Mouse (Mus musculus) ovary, postnatal 36 days (tissue): ENCODE results near the gene Baz1a.
"Not testable (repeated sequence)": the region's sequence is repeated elsewhere in the genome, so short reads cannot be mapped to it uniquely, and the experiment has no call there.

Experiments
- DNase-seq: peaks from one replicate; pipeline ENCODE4 v3.0.0; 2022; ENCODE audit warnings: low spot score, mixed read lengths

The Baz1a gene

DNA sequence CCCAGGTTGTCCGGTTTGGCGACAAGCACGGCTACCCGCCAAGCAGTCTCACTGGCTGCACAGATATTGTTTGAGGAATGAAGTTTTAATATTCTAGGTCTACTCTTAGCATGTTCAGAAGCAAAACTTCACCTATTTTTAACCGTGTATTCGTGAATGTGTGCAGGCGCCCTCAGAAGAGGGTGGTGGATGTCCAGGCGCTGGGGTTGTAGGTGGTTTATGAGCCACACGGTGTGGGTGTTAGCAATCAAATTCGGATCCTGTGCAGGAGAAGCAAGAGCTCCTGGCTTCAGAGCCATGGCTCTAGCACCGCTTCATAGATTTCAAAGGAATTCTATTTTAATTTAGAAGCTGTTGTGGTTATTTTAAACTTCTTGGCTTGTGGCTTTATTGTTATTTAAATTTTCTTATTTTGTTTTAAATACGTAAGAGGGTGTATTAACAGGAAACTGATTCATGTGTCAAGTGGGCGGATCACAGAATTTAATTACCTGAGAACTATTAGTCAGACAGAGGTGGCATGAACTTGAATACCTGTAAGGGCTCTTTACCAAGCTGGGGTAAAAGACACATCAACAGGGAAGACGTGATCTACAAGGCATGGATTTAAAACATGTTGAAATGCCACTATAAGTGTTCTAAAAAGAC, 6.7 kb downstream of the Baz1a start:
- no peak for DNase-seq

DNA sequence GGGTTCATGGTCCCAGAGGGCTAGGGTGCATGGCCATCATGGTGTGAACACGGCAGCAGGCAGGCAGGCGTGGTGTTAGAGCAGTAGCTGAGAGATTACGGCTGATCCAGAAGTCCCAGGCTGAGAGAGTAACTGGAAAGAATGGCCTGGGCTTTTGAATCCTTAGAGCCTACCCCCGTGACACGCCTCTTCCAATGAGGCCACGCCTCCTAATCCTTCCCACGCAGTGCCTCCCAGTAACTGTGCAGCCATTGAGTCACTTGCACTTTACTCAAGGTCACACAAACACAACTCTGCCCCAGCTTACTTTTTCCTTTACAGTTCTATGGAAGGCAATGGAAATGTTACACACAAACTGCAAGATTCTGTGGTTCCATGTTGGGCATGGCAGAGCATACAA, 8.1 kb downstream of the Baz1a start:
- DNase-seq, result no peak

DNA sequence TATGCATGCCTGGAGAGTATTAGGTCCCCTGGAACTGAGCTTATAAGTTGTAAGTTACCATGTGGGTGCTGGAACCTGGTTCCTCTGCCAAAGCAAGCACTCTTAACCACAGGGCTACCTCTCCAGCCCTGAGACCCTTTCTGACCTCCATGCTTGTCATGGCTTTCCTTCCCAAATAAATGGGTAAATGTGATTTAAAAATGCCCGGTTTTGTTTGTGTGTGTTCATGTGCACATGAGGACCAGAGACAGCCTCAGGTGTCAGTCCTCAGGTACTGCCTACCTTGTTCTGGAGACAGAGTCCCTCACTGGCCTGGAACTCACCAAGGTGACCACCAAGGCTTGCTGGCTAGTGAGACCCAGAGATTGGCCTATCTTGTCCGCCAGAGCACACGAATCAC, 9.8 kb downstream of the Baz1a start:
- no peak for DNase-seq

- no peak for DNase-seq
Measured at GRCm38 (mm10) chr12:55003843-55004242, 10.3 kb downstream of the Baz1a start.

- DNase-seq, result not testable (repeated sequence)
Measured at GRCm38 (mm10) chr12:55002532-55002931, 11.6 kb downstream of the Baz1a start.

DNA sequence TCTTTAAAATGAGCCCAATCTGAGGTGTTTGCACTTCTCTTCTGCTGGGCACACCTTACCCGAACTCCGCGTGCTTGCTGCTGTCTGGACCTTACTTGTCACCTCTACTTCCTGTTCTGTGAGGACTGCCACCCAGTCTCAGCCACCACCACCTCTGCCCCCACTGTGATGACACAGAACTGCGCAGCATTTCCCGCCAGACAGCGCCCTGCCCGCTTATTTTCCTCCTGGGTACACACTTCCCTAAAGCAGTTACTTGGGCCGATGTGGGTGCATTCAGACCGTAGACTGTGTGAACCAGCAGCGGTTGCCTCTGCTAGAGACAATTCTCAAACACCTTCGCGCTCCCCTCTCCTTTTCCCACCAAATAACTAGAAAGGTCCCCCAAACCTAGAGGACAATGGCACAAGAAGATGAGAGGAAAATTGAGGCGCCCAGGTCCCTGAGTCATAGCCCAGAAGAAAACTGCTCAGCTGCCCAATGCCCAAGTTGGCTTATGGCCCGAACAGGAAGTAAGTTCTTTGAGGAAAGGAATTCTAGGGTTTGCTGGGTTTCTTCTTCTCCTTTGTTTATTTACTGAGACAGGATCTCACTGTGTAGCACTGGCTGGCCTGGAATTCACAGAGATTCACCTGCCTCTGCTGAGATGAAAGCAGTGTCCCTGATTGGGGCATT, 15.0 kb downstream of the Baz1a start:
- no peak for DNase-seq

DNA sequence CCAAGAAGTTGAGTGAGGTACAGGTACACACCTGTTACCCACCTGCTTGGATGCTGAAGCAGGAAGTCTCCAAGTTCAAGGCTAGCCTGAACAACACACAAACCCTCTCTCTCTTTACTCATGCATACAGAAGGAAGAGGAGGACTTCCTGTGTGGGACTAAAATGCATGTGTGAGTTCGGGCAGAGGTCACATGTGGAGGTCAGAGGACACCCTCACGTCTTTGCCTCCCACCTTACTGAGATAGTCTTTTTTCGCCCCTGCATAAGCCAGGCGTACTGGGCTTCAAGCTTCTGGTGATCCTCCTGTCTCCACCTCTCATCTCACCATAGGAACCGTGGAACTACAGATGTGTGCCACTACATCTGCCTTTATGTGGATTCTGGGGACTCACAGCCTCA, 15.7 kb downstream of the Baz1a start:
- DNase-seq, result no peak

GRCm38 (mm10) chr12:54996979-54997474, 17.1 kb downstream of the Baz1a start:
- no peak for DNase-seq

- no peak for DNase-seq
Measured at GRCm38 (mm10) chr12:54995965-54996364, 18.2 kb downstream of the Baz1a start.

DNA sequence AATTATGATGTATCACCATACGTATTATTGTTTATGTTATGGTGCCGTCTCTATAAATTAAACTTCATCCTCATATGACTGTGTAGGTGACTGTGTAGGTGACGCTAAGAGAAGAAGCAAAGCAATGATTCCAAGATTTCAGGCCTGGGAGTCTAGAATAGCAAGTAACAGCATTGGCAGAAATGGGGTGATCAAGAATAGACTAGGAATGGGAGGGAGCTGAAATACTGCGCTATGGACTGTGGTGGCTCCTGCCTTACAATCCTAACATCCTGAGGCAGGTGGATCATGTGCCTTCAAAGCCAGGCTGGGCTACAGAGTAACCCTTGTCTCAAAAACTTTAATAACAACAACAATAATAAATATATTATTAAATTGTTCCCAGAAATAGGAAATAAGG, 19.7 kb downstream of the Baz1a start:
- DNase-seq, result no peak

GRCm38 (mm10) chr12:54994068-54994386, 20.1 kb downstream of the Baz1a start:
- no peak for DNase-seq

GRCm38 (mm10) chr12:54993246-54994067, 20.7 kb downstream of the Baz1a start:
- DNase-seq, result no peak

GRCm38 (mm10) chr12:54992814-54993213, 21.3 kb downstream of the Baz1a start:
- no peak for DNase-seq

DNA sequence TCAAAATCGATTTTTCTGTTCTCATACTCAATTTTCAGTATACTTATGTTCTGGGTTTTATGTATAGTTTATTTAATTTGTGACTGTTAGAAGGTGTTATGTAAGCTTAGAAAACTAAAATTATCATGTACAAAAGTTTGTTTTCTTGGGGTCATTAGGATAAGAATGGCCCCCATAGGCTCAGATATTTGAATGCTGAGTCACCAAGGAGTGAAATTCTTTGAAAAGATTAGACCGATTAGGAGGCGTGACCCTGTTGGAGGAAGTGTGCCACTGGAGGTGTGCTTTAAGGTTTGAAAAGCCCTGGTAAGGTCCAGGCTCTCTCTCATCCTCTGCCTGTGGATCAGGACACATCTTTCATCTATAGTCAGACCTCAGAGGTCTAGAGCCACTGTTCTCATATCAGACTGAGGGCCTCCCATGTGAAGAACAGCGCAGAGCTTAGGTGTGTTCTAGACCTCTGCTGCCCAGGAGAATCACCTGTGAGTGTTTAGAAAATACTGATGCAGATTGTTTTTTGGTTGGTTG, 25.8 kb downstream of the Baz1a start:
- DNase-seq, result no peak

GRCm38 (mm10) chr12:54987156-54987555, 27.0 kb downstream of the Baz1a start:
- DNase-seq, result no peak

DNA sequence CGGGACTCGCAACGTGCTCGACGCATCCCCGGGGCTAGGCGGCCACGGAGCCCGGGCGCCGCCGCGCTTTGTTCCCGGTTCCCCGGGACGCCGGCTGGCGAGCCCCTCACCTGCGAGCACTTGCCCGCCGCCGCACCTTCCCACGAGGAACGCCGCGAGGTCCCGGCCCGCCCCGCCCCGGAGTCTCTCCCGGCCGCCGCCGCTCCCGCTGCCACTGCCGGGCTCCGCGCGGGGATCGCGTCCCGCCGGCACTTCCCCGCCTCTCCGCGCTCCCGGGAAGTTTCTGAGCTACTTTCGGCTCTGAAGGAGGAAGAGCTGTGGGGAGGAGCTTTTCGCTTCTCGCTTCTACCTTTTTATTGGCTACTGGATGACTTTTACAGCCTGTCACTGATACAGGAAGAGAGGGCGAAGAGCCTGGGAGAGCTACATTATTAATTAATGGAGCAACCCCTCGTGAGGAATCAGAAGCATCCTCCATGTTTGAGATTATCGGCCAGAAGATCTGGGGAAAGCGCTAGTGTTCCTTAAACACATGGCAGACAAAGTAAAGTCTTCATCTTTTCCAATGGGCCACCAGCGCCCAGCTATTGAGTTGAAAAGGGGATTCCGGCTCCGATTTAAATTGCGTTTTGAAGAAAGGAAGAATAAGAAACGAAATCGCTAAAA, 28.0 kb downstream of the Baz1a start, which contains the start of gene Gm20403:
Gm20403 (minus strand) TSS at position 478 of the 666 bp plus-strand sequence.
- DNase-seq, result peak; percentile 75

DNA sequence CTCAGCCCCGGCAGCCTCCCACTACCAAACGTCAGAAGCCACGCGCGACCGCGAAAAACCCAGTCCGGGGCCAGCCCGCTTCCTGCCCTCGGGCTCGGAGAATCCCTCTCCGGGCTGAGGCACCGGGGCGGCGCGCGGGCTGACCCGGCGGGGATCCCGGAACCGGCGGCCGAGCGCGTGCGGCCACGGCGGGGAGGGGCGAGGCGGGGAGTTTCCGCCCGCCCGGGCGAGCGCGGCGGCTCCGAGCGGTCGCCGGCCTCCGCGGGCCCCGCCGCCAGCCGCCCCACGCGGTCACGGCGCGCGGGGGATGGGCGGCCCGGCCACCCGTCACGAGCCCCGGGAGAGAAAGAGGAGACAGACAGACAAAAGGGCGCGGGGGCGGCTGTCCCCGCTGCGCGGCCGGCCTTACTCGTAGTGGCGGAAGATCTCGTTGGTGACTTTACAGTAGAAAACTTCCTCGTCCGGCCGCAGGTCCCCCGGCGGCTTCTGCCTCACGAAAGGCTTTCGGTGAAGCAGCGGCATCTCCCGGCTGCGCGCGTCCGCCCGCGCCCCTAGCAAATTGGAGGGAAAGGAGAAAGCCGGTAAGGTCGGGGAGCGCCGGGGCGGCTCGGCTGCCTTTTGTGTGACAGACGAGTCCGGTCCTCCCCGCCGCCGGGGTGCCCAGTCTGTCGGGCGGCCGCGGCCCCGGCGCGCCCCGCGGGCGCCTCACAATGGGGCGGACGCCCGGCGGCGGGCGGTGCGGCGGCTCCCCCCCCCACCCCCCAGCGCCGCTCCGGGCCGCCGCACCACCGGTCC, 28.7 kb downstream of the Baz1a start:
- DNase-seq, result peak; percentile 64

DNA sequence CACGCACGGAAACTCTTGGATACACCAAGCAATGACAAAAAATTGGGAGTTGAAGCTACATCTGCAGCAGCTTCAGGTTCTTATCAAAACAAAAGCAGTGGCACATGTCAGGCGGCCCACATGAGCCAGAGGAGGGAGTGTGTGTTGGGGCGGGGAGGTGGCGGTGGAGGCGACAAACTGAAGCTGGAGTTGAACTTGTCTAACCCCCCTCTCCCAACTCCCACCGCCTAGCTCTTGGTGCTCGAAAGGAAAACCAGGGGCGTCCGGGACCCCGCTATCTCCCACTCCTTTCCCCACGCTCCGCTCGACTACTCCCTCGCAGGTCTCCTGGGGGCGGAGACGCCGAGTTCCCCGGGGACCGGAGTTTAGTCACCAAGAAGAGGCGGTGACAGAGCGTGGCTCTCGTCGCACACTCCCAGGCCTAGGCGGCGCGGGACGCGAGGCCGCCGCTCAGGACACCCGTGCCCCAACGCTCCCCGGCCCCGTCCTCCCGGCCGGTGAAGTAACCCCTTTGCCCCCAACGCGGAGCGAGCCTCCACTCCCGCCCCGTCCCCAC, 29.4 kb downstream of the Baz1a start:
- peak; percentile 58 for DNase-seq

GRCm38 (mm10) chr12:54982935-54983715, 31.0 kb downstream of the Baz1a start:
- DNase-seq, result no peak

DNA sequence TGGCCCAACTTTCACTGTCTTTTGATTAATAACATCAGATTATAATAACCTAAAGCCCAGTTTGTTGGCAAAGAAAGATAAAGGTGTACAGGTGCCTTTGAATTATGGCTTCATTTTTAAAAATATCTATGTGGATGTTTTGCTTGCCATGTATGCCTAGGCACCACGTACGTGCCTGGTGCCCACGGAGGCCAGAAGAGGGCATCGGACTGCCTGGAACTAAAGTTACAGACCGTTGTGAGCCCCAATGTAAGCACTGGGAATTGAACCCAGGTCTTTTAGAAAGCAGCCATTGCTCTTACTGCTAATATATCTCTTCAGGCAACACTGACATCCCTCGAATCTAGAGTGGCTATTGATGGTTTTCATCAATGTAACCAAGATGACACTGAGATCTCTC, 32.2 kb downstream of the Baz1a start:
- no peak for DNase-seq
